Mouse (Mus musculus) gastrocnemius, postnatal 25 days (tissue): Measurements from ENCODE around the gene Mt3. TPM values are rescaled to one million over a fixed set of nuclear protein-coding genes. Genes with fewer than 3 reads are reported as not detected.
A peak's percentile ranks its signal among the peaks of the same experiment; 100 is the strongest.
"Not testable (repeated sequence)": the region's sequence is repeated elsewhere in the genome, so short reads cannot be mapped to it uniquely, and the experiment has no call there.

ENCODE experiments used
- DNase-seq: peaks from one replicate; pipeline ENCODE4 v3.0.0; 2022
- long read RNA-seq, 2 experiments: library from polyadenylated mRNA; stranded (forward); transcript quantifications; one replicate each; pipeline ENCODE4 v2.0.0; 2021
- total RNA-seq, 2 experiments: library from RNA; stranded (reverse); gene quantifications; 1 replicate in 1 of 2; 2 replicates in 1 of 2; pipeline ENCODE4 v1.2.3; 2021

The Mt3 gene
- total RNA-seq, result 1 to 10 TPM; 5.0 to 5.1 TPM
- long read RNA-seq, experiment 1, partial matches to known transcripts, result 0 of 4 reads
- long read RNA-seq, experiment 1, other reads (novel, unspliced or antisense), result 0 of 4 reads
- long read RNA-seq, experiment 2, partial matches to known transcripts, result 0 of 3 reads
- long read RNA-seq, experiment 2, other reads (novel, unspliced or antisense), result 0 of 3 reads

DNA sequence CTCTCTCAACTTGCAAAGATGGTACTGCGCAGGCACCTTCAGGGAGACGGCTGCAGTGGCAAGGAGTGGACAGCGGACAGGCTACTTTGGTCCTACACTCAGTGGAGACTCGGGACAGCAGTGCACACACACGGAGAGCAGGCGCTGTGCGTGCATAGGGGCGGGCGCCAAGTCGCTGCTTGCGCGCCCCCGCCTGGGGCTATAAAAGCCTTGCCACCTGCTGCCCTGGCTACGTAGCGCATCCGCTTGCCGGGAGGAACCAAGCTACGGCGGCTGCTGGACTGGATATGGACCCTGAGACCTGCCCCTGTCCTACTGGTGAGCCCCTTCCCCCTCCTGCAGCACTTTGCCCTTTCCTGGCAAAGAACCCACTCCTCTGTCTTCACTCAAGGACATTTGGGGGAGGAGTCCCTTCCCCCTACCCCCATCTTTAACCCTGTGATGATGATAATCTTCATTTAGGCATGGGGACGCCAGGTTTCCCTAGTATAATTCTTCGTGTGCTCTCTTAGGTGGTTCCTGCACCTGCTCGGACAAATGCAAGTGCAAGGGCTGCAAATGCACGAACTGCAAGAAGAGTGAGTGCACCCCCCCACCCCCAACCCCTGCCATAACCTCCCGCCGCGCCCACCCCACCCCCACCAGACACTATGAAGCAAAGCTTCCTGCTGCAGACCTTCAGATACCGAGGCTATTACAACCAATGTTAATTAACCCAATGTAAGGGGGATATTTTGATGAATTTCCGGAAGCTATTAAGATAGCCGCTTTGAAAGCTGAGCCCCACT is at the start of gene Mt3:
Gene Mt3 (plus strand): TSS at position 95 of the 788 bp plus-strand sequence.
- DNase-seq, result peak; percentile 39

DNA sequence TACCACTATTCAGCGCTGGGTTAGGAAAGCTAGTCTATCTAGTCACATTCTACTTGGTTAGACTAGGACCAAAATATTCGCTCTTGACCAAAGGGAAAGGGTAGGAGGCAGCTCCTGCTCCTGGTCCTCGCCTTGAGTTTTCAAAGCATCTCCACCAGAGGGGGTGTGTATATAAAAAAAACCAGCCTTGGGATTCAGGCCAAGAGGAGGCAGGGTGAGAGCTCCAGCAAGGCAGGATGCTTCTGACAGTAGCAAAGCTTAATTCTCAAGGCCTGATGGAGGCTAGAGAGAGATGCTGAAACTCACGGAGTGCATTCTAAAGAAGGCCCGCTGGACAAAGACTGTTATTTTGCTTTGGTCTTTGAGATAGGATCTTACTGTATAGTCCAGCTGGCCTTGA is 48.3 kb upstream of the Mt3 start:
- DNase-seq, result no peak

DNA sequence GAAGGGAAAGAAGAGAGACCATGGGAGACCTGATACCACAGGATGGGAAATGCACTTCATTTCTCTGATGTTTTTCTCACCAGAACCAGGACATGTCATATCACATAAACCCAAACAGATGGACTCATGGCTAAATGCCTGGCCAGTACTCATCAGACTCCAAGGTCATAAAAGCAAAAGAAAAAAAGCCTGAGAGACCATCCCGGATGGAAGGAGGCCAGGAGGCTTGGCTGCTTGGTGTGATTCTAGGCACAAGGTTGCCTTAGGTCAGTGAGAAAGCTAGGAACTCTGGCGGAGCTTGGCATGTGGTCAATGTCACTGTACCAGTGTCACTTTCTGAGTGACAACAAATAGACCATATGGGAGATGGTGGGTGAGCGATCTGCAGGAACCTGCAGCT is 44.5 kb upstream of the Mt3 start:
- peak; percentile 26 for DNase-seq

GRCm38 (mm10) chr8:94109396-94109795 is 43.0 kb upstream of the Mt3 start:
- DNase-seq, result no peak

GRCm38 (mm10) chr8:94109835-94110234 is 42.6 kb upstream of the Mt3 start:
- no peak for DNase-seq

GRCm38 (mm10) chr8:94110526-94111177 is 41.8 kb upstream of the Mt3 start:
- no peak for DNase-seq

DNA sequence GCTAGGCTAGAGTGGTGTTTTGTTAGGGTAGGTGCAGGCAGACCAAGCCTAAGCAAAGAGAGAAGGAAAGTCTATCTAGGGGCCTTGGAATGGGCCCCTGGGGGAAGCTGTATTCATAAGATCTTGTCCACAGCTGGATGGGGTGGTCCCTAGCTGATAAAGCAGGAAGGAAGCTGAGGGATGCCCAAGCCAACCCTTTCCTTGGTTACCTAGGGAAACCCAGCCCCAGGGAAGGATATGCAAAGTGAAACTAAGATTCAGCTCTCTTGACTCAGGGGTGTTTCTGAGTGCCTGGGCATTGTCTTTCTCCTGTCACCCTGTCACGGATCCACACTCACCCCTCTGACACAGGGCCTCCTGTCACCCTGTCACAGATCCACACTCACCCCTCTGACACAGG is 39.0 kb upstream of the Mt3 start:
- DNase-seq, result no peak

DNA sequence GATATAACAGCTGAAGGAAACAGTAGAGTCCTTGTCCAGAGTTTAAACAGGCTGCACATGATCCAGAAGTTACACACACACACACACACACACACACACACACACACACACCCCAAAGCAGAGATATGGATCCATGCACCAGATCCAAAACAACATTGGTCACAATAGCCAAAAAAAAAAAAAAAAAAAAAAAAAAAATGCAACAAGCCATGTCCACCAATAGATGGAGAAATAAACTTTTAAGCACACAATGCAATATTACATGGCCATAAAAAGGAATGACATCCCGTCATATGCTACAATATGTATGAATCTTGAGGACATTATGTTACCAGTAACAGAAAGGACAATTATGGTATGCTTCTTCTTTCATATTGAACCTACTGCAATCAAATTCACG is 38.4 kb upstream of the Mt3 start:
- no peak for DNase-seq

DNA sequence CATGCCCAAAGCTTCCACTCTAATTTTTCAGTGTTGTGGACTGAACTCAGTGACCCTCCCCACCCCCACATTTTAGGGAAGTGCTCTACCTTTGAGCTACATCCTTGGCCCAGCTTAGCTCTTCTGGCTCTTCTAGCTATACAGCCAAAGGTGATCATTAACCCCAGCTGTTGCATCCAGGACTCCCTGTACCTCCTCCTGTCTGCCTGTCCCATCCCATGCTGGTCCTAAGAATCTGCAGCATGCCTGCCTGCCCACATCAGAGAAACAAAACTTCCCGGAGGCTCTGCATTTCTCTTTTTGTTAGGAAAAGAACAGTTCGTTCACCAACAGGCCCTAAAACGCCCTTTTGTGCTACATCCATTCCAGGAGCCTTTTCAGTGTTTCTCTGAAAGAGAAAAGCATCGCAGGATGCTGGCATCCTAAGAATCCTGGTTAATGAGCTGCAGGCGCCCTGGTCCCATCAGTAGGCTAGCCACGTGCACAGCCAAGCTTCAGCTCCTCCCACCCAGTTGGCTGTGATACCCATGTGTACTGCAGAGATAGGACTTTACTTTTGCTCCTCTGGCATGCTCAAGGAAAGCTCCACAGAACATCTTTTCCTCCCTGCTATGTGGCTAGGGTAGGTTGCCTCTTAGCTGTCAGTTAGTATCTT is 33.5 kb upstream of the Mt3 start:
- no peak for DNase-seq

DNA sequence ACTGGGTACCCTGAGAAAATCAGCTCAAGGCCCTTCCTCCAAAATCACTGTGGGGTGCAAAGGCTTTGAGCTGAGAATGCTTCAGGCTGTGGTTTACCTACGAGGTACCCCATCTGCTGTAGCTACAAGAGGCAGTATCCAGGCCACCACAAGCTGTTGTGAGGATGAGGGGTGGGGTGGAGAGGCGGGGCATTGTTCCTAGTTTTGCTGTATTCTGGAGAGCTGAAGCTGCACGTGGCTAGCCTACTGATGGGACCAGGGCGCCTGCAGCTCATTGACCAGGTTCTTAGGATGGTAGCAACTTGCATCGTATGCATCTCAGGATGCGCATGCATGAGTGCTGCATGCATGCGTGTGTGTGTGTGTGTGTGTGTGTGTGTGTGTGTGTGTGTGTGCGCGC is 30.8 kb upstream of the Mt3 start:
- no peak for DNase-seq

DNA sequence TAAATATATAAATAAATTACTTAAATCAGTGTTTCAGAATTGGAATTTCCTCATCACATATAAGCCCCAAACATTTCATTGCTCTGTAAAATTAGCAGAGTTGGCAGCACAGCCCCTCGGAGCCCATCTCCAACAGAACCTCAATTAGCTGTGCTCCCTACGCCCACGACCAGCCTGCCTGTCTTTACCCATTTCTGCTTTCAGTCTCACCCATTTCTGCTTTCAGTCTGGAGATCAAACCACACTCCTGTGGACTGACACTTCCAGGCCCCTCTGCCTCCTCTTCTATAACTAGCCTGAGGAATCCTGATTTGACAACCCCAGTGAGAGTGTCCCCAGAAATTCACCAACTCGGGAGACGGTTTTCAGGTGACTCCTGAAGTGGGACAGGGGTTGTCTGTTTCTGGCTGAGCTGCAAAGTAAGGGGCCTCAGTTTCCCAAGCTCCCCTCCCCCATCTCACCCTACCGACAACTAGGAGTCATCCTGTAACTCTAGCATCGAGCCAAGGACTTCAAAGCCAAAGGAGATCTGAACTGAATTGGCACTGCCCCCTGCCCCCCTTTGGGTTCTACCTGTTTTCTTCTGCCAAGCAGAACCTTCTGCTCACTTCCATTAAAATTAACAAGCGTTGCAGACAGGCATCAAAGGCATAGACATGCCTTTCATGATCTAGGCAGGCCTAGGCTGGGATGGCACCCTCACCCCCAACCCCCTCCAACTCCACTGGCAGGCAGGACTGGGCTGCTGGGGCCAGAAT is 29.5 kb upstream of the Mt3 start:
- DNase-seq, result no peak

DNA sequence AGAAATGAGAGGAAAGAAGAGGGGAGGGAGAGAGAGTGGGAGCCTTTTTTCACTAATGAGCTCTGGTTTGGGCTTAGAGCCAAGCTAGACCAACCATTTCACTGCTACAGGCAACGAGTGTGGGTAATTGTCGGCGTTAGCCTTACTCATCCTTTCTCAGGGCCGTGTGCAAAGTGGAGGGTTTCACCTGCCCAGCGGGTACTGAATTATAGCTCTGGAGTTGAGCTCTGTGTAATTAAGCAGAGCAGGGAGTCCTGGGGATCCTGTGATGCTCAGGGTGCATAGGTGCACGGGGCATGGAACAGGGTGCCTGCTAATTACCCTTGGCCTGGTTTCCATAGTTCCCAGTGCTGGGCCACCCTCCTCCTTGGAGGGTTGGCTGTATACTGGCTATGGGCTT is 24.7 kb upstream of the Mt3 start:
- DNase-seq, result no peak

GRCm38 (mm10) chr8:94129133-94129789 is 23.1 kb upstream of the Mt3 start:
- no peak for DNase-seq

GRCm38 (mm10) chr8:94130126-94130525 is 22.3 kb upstream of the Mt3 start:
- DNase-seq, result no peak

DNA sequence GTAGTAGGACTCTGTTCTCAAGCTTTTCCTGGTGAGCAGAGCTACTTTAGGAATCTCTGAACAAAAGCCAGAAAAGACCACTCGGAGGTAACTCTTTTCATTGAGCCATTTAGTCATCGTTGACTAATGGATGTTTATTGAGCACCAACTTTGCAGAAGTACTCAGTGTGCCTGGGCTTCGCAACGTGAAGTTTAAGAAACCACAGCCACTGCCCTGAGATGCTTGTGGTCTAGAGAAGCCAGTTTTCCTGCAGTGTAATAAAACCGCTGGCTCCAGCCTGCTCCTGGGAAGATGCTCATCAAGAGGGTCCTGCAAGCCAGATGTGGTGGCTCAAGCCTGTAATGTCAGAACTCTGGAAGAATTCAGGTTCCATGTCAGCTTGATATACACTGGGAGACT is 20.3 kb upstream of the Mt3 start:
- no peak for DNase-seq

- not testable (repeated sequence) for DNase-seq
These were observed 17.8 kb upstream of the Mt3 start for GRCm38 (mm10) chr8:94134601-94135000.

DNA sequence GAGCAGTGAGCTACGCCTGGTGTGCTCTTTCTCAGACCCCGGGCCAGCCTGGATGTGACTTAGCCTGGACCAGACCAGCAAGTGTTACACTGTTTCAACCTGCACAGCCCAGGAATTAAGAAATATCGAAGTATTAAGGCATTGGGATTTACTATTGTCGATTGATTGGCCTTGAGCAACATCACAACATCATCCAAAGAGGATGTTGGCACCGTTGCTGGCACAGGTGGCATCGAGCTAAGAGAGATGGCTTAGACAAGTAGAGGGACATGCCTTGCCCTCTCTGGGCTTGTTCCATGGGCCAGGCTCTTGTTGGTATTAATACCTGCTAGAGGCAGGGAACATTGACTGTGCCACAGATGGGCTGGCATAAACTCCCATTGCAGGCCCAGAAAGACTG is 16.9 kb upstream of the Mt3 start:
- DNase-seq, result no peak

GRCm38 (mm10) chr8:94136192-94136591 is 16.2 kb upstream of the Mt3 start:
- no peak for DNase-seq

GRCm38 (mm10) chr8:94136933-94137332 is 15.5 kb upstream of the Mt3 start, which contains the start of gene Mt4:
Gene Mt4 (plus strand): TSS chr8:94137197.
- DNase-seq, result no peak

GRCm38 (mm10) chr8:94140266-94140795 is 12.1 kb upstream of the Mt3 start:
- DNase-seq, result peak; percentile 57

- DNase-seq, result no peak
These were observed 4.2 kb upstream of the Mt3 start for GRCm38 (mm10) chr8:94148236-94148635.
